Mouse (Mus musculus) heart, adult 18-20 months (tissue): Measurements from ENCODE around the gene Zfp688. TPM values are rescaled to one million over a fixed set of nuclear protein-coding genes. Genes with fewer than 3 reads are reported as not detected.
"Not testable (repeated sequence)": the region's sequence is repeated elsewhere in the genome, so short reads cannot be mapped to it uniquely, and the experiment has no call there.

Experiments
- DNase-seq, 2 experiments: peaks; one replicate each; pipeline ENCODE4 v3.0.0; 2021 to 2022; ENCODE audit warnings: mixed read lengths in 1 of 2
- long read RNA-seq, 2 experiments: library from polyadenylated mRNA; stranded (forward); transcript quantifications; one replicate each; pipeline ENCODE4 v2.0.0; 2021
- total RNA-seq, 2 experiments: library from RNA; stranded (reverse); gene quantifications; 2 replicates each; pipeline ENCODE4 v1.2.3; 2021

The Zfp688 gene
- 1 to 10 TPM; 1.7 to 2.4 TPM for total RNA-seq
- long read RNA-seq, experiment 1, partial matches to known transcripts = 0 of 2 reads
- long read RNA-seq, experiment 1, other reads (novel, unspliced or antisense) = 1 of 2 reads
- long read RNA-seq, experiment 2, partial matches to known transcripts = 0 of 2 reads
- long read RNA-seq, experiment 2, other reads (novel, unspliced or antisense) = 1 of 2 reads

DNA sequence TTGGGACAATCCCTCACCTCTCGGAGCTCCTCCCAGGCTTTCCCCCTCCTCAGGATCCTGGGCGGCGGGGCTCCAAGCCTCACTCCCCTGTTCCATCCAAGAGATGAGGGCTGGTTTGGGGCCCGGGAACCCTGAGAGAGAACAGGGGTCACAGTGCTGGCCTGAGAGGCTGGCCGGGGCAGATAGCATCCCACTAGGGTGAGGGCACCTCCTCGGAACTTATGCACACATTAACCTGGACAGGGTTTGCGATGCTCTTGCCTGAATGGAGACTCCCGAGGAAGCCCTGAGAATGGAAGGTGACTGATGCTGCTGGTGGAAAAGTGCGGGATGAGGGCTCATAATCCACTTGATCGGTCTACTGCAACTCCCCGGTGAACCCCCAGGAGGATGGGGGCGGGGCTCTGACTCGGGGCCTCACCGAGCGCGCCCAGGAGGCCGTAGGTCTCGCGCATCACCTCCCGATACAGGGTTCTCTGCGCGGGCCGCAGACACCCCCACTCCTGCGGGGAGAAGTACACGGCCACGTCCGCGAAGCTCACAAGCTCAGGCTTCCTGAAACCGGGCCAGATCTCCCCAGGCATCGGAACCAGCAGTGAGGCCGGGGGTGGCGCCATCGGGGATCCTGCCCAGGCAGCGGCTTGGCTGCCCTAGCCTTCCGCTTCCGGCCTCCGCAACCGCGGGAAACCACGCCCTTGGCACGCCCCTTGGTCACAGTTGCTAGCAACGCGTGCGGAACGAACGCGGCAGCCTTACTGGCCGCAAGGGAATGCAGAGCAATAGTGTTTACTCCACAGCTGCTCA lies at the start of gene Zfp688:
TSS of gene Zfp688 (minus strand) at position 681 of the 804 bp plus-strand sequence.
- peak; percentile 97 to 98 for DNase-seq

DNA sequence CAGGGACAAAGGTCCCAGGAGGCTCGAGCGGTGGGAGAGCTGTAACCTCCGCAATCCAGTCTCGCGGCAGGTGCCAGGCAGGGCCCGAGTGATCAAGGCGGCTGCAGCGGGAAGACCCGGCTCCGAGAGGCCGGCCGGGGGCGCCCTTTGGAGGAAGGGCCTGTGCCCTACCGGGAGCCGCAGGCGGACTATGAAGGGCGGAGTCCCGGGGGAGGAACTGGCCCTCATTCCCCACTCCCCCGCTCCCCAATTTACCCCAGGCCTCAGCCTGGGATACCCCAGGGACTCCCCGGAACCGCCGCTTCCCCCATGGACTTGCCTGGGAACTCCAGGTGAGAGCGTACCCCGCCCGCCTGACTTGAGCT lies 49.8 kb upstream of the Zfp688 start:
- DNase-seq = no peak

GRCm38 (mm10) chr7:127470743-127471645 lies 49.1 kb upstream of the Zfp688 start:
- DNase-seq = peak; percentile 94 to 97

GRCm38 (mm10) chr7:127470011-127470715 lies 48.3 kb upstream of the Zfp688 start:
- DNase-seq = peak; percentile 21 to 61

DNA sequence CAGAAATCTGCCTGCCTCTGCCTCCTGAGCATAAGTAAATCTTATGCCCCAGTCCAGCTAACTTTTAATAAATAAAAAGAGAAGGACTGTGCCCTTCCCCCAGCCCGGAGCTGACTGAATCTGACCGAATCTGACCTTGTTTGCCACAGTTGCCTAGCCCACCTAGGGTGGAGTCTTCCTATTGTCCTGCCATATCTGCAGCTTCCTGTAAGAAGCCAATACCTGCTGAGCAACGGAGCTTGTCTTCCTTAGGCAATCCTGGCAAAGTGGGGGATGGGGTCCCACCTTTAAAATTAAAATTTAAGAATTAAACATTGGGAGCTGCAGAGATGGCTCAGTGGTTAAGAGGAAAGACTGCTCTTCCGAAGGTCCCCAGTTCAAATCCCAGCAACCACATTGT lies 44.7 kb upstream of the Zfp688 start:
- no peak for DNase-seq

DNA sequence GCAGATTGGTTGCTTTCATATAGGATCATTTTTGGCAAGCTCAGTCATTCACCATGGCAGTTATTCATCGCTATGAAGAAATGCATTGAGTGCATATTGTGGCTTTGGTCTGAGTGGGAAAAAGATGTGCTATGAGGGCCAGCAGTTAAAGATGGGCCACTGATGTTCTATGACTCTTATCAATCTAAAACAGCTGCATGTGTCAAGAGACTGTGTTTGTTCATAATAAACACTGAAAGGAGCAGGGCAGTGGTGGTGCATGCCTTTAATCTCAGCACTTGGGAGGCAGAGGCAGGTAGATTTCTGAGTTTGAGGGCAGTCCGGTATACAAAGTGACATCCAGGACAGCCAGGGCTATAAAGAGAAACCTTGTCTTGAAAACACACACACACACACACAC lies 43.8 kb upstream of the Zfp688 start:
- DNase-seq = not testable (repeated sequence)

DNA sequence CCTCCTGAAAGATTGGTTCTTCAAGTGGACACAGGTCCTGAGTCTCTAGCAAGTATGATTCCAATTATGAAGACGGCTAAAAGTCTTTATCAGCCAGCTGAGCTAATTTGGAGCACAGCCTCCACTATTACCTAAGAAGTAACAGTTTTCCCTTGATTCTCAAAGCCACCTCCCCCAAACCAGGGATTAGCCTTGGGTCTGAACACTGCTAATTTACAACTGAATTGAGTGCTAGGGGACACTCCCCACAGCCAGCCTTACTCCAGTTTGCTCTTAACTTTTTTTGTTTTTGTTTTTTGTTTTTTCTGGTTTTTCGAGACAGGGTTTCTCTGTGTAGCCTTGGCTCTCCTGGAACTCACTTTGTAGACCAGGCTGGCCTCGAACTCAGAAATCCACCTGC lies 43.3 kb upstream of the Zfp688 start:
- no peak for DNase-seq

DNA sequence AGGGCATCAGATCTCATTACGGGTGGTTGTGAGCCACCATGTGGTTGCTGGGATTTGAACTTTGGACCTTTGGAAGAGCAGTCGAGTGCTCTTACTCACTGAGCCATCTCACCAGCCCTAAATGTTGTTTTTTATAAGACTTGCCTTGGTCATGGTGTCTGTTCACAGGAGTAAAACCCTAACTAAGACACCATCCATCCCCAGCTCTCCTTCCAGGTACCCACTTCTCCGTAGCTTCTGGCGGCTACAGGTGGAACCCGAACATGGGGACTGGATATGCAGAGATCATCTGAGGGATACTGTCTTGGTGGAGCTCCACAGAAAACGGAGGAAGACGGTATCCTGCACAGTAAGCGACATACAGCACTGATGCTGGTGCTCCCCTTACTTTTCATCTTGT lies 37.4 kb upstream of the Zfp688 start, which contains the start of gene Prr14:
TSS of gene Prr14 (plus strand) at position 301 of the 400 bp plus-strand sequence.
- DNase-seq = not testable (repeated sequence)

DNA sequence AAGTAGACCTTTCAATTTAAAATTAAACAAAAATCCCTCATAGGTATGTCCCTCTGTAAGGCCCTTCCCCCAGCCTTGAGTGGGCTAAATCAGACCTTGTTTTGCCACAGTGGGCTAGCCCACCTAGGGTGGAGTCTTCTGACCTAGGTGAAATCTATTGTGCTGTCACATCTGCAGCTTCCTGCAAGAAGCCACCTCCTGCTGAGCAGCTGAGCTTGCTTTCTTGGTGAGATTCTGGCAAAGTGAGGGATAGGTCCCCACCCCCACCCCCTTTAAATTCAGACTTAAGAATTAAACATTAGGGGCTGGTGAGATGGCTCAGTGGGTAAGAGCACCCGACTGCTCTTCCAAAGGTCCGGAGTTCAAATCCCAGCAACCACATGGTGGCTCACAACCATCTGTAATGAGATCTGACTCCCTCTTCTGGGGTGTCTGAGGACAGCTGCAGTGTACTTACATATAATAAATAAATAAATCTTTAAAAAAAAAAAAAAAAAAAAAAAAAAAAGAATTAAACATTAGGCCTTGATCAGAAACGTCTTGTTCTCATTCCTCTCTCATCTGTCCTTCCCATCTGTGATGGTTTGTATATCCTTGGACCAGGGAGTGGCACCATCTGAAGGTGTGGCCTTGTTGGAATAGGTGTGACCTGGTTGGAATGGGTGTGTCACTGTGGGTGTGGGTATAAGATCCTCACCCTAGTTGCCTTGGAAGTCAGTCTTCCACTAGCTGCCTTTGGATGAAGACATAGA lies 36.7 kb upstream of the Zfp688 start:
- not testable (repeated sequence) for DNase-seq

DNA sequence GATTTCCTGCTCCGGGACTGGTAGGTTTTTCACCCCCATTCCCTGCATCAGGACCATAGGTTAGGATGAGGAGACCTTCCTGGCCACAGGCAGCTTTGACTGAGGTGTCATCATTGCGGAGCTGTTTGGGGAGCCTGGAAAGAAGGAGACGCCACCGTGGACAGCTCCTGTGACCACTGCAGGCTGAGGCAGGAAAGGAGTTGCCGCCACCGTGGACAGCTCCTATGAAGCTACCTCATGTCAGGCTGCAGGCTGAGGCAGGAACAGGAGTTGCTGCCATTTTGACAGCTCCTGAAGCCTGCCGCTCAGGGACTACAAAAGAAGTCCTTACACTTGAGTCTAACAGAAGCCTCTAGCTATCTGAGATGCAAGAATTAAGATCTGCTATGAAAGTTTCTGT lies 33.0 kb upstream of the Zfp688 start:
- no peak for DNase-seq

DNA sequence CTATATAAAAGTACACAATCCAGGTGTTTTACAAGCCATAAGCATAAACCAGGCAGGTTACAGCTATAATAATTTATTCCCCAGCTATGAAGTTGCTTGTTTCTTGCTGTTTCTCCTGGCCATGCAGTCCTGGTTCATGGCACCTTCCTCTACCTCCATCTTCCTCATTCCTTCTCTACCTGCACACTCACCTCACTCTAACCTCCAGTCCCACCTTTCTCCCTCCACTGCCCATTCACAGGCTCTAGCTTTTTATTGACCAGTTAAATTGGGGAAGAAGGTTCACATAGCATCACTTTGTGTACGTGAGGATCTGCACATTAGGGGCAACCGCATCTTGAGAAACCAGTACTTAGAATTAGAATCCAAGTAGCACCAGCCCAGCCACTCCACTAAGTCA lies 31.2 kb upstream of the Zfp688 start:
- no peak for DNase-seq

GRCm38 (mm10) chr7:127449966-127450365 lies 28.1 kb upstream of the Zfp688 start:
- DNase-seq = no peak

DNA sequence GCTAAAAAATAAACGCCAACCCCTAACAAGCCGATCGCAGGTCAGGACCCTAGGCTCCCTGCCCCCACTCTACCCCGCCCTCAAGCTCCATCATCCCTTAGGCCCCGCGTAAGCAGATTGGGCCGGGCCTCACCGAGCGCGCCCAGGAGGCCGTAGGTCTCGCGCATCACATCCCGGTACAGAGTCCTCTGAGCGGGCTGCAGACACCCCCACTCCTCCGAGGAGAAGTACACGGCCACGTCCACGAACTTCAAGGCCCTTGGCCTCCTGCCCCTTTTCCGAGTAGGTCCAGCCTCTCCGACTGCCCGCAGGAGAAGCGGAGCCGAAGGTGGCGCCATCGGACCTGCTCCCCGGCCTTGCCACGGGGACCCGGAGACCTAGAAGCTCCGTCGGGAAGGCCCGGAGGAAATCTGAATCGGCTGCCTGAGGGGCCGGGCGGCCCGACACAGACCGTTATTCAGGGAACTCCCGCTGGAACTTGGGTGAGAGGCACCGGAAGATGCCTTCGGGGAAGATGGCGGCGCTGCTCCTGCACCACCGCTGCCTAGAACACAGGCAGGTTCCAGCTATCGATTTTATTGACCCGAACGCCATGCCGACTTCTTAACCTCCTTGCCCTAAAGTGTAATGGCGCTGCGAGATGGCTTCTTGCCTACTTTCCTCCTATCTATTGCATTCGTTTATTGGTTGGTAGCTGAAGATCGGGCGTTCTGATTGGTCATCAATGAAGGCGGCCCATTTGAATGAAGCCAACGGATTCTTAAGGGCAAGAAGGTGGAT lies 26.8 kb upstream of the Zfp688 start, which contains the start of gene Zfp689:
TSS of gene Zfp689 (minus strand) at position 638 of the 780 bp plus-strand sequence.
- peak; percentile 97 to 98 for DNase-seq

GRCm38 (mm10) chr7:127443976-127444375 lies 22.1 kb upstream of the Zfp688 start:
- no peak for DNase-seq

DNA sequence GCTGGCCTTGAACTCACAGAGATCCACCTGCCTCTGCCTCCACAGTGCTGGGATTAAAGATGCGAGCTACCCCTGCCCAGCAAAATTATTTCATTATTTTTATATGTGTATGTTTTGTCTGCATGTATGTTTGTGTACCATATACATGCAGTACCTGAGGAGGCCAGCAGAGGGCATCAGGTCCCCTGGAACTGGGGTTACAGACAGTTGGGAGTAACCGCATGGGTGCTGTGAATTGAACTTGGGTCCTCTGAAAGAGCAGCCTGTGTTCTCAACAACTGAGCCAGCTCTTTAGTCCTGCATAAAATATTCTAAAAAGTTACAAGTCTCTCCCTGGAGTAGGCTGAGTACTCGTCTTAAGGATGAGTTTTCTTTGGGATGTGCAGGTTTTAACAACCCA lies 15.9 kb upstream of the Zfp688 start:
- DNase-seq = no peak

DNA sequence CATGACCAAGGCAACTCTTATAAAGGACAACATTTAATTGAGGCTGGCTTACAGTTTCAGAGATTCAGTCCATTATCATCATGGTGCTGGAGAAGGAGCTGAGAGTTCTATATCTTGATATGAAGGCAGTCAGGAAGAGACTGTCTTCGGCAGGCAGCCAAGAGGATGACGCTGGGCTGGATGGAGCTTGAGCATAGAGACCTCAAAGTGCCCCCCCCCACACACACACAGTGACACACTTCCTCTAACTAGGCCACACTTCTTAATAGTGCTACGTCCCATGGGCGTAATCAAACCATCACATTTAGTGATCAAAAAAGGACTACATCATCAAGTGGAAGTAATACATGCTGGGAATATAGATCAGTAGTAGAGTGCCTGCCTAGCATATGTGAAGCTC lies 13.3 kb upstream of the Zfp688 start:
- no peak for DNase-seq

- DNase-seq = peak; percentile 57 to 68
These were observed 4.5 kb upstream of the Zfp688 start for GRCm38 (mm10) chr7:127426354-127426753.

GRCm38 (mm10) chr7:127425911-127426310 lies 4.0 kb upstream of the Zfp688 start:
- DNase-seq = no peak

DNA sequence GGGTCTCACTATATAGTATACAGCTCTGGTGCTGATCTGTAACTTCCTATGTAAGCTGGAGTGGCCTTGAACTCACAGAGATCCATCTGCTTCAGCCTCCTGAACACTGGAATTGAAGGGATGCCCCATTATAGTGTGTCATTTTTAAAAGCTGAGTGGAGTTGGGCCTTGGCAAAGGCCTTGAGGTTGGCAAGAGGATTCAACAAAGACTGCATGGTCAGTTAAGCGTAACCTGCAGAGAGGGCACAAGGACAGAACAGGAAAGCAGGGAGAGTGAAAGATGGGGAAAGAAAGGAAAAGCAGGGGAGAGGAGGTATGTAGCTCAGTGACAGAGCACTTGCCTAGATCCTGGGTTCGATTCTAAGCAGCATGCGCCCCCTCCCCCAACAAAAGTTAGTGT lies 3.4 kb upstream of the Zfp688 start:
- no peak for DNase-seq

DNA sequence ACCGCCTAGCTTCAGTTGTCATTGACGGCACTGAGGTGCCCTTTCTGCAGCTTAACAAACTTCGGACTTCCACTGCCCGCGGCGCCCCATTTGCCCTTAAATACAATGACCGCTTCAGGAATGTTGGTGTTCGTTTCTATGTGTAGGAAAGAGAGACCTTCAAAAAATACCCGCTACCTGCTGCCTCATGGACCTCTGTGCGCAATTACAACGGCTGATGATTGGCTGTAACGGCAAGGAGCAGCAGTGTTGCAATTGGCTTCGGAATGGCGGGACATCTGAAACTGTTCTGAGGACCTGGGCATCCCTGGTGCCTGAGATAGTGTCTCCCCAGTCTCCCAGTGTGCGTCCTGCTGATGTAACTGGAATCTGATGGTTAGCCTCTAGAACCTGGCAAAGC lies 379 bp upstream of the Zfp688 start:
- DNase-seq = peak in 1 of 2 experiments; percentile 20
